Mouse (Mus musculus): ENCODE results near the gene Slc23a2. TPM values are rescaled to one million over a fixed set of nuclear protein-coding genes. Genes with fewer than 3 reads are reported as not detected.

The Slc23a2 gene
- 10 to 100 TPM in 1 of 2 experiments, 1 to 10 TPM in 1; 7.9 to 13.7 TPM for total RNA-seq (2021)
- long read RNA-seq, experiment 1, full-length matches to known transcripts: 1 of 5 reads
- long read RNA-seq, experiment 1, partial matches to known transcripts: 2 of 5 reads
- long read RNA-seq, experiment 1, other reads (novel, unspliced or antisense): 2 of 5 reads
- long read RNA-seq, experiment 2, partial matches to known transcripts: 2 of 5 reads
- long read RNA-seq, experiment 2, other reads (novel, unspliced or antisense): 3 of 5 reads

DNA sequence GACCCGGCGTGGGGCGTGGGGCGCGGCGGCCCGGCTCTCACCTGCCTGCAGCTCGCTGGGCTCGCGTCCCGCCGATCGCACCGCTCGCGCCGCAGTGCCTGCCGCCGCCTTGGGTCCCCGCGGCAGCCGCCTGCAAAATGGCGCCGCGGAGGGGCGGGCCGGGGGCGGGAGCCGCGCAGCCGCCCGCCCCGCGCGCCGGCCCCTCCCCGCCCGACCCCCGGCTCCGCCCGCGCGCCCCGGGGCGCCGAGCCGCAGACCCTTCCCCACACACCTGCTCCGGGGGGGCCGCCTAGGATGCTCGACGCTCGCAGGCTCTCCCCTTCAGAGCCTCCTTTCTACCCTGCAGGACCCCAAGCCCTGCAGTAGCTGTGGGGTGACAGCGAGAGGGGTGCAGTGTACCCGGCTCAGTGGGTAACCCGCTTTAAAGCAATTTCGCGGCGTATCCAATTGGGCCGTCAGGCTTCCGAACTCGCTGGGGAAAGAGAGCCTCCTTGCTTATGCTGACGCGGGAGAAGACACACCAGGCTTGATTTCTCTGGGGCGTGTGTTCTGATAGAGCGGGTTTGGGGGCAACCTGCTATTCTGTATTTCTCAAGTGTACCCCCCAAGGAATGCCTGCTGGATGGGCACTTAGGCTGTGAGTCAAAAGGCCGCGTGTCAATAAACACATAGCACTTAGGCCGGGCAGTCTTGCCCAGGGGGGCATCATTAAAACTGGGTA is at the start of gene Slc23a2:
TSS of gene Slc23a2 (minus strand) at position 138 of the 721 bp plus-strand sequence.
- DNase-seq: peak; percentile 57

DNA sequence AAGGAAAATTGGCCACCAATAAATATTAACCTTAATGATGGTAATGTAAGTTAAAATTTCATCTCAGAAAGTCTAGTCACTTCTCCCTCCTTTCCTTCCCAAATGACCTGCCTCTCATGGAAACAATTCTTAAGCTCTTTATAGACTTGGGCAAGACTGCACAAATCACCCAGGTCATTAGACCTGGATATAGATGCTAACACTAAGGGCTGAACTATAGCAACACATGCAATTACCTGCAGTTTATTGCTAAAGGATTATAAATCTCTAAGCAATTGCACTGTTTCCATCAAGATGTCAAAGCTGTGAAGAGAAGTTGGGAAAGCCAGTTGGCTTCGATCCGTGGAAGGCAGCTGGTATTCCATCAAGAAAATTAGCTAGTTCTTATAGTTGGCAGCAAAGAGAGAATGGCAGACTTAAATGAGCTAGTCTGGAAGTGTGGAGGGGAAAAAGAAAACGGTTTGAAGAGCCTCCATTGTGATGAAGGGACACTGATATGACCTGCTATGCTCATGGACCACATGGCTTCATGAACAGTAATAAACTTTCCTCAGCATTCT is 45.8 kb upstream of the Slc23a2 start:
- no peak for DNase-seq

GRCm38 (mm10) chr2:132183874-132184273 is 39.0 kb upstream of the Slc23a2 start:
- DNase-seq: no peak

DNA sequence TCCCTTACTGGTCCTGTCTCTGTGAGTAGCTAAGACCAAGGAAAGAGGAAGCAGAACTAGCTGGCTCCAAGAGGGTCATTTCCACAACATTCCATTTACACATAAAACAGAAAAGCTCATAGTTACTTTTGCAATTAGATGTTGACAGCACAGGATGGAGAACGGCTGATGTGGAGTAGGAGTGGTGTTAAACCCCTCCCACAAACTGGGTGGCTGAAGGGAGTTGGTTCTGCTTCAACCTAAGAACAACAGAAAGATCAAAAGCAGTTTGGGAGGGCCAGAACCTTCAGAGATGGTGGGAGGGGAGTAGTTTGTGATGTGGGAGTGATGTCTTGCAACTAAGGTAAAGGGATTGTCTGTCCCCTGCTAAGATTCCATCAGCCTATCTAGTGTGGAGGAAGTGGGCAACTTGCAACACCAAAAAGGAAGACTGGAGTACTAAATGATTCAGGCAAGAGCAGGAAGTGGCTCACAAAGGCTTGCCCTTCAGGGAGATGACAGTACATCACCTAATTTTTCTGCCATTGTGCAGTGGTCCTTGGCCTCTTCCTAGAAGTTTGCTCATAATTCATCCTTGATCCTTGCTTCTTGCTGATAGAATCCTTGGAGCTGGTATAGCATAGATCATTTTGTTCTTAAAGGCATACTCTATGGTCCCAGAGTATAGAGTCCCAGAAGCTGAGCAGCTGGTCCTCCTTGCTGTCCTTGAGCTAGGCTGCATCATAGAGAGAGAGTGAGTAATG is 35.7 kb upstream of the Slc23a2 start:
- no peak for DNase-seq

DNA sequence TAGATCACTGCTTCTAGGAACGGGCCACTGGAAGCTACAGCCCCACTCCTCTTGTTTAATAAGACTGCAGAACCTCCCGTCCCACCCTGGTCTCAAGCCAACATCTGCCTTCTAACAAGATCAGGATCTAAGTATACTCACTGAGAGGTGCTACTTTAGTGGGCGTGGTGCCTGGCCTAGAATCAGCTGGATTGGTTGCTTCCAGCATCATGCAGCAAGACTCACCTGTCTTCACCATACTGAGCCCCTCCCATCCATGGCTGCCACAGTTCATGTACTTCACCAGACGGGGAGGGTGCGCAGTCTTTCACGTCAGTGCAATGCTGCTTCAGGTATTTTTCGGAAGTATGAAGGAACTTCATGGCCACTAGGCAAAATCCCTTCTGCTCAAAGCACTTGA is 34.5 kb upstream of the Slc23a2 start:
- no peak for DNase-seq

- no peak for DNase-seq
Observed at GRCm38 (mm10) chr2:132177406-132177805, 32.5 kb upstream of the Slc23a2 start.

GRCm38 (mm10) chr2:132176289-132176848 is 31.5 kb upstream of the Slc23a2 start:
- peak; percentile 56 for DNase-seq

GRCm38 (mm10) chr2:132174048-132174447 is 29.1 kb upstream of the Slc23a2 start:
- DNase-seq: no peak

GRCm38 (mm10) chr2:132171939-132172338 is 27.0 kb upstream of the Slc23a2 start:
- no peak for DNase-seq

- no peak for DNase-seq
Observed at GRCm38 (mm10) chr2:132169150-132169549, 24.2 kb upstream of the Slc23a2 start.

- DNase-seq: no peak
Observed at GRCm38 (mm10) chr2:132163626-132164025, 18.7 kb upstream of the Slc23a2 start.

DNA sequence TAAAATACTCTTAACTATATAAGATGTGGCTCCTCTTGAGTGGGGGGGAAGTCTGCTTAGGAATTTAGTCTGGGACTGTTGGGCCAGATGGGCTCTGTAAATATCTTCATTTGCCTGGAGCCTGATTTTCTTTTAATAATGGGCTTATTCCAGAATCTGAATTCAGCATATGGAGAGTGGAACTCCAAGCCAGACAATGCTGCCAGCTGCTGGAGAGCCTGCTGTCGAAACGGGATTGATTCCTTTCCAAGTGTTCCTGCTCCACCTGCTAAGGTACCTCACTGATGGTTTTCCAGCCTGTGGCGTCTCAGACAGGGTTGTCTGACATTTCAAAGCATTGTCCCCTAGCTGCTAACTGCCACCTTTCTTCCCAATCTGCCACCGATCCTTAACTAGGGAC is 12.6 kb upstream of the Slc23a2 start:
- no peak for DNase-seq

DNA sequence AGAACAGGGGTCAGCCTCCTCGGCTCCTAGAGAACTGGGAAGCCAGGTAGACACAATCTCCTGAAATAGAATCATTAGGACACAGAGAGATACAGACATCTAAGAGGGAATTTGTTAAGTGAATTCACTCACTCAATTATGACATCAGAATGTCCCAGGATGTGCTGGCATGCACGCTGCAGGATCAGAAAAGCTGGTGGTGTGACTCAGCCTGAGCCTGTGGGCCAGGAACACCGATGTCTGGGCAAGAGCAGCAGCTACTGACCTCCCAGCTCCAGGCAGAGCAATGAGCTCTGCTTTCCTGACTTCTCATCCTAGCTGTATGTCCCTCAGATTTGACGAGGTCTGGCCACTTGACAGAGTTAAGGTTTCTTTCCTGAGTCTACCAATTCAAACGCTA is 7.8 kb upstream of the Slc23a2 start:
- no peak for DNase-seq

GRCm38 (mm10) chr2:132151592-132151991 is 6.7 kb upstream of the Slc23a2 start:
- no peak for DNase-seq

- DNase-seq: no peak
Observed at GRCm38 (mm10) chr2:132150926-132151325, 6.0 kb upstream of the Slc23a2 start.

GRCm38 (mm10) chr2:132146502-132146901 is 1.6 kb upstream of the Slc23a2 start:
- DNase-seq: no peak

GRCm38 (mm10) chr2:132143943-132144927 is 673 bp downstream of the Slc23a2 start:
- DNase-seq: peak; percentile 27

GRCm38 (mm10) chr2:132142606-132143005 is 2.3 kb downstream of the Slc23a2 start:
- no peak for DNase-seq

DNA sequence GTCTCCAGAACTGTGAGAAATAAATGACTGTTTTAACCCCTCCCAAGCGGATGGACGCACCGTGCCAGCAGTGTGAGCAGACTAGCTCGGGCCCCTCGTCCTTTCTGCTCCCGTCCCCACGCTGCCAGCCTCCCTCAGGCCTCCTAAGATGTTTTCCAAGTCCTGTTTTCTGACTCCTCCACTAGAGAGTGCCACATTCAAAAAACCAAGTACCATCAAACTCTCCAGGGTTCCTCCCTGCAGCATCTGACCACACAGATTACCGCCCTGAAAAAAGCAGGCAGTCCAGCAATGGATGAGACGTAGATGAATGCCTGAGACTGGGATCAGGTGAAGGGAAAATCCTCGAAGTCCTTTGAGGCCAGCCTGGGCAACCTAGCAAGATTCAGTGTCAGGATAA is 4.4 kb downstream of the Slc23a2 start:
- DNase-seq: no peak

DNA sequence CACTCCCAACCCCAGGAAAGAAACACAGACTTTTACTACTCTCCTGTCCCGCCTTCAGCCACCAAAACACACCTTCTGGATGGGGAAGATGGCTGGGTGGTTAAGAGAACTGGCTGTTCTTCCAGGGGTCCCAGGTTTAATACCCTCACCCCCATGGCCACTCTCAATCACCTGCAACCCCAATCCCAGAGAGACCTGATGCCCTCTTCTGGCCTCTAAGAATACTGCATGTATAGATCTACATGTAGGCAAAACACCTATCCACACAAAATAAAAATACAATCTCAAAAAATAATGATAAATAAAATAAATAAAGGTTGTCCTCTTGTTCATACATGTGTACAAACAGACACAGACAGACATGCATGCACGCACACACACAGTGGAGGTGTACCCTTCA is 5.8 kb downstream of the Slc23a2 start:
- no peak for DNase-seq
